Mouse (Mus musculus): ENCODE results near the gene Lrrc37a. TPM values are rescaled to one million over a fixed set of nuclear protein-coding genes. Genes with fewer than 3 reads are reported as not detected.
"Not testable (repeated sequence)": the region's sequence is repeated elsewhere in the genome, so short reads cannot be mapped to it uniquely, and the experiment has no call there.

The Lrrc37a gene
- polyA plus RNA-seq, 1 experiment from 2014 or later: not detected

DNA sequence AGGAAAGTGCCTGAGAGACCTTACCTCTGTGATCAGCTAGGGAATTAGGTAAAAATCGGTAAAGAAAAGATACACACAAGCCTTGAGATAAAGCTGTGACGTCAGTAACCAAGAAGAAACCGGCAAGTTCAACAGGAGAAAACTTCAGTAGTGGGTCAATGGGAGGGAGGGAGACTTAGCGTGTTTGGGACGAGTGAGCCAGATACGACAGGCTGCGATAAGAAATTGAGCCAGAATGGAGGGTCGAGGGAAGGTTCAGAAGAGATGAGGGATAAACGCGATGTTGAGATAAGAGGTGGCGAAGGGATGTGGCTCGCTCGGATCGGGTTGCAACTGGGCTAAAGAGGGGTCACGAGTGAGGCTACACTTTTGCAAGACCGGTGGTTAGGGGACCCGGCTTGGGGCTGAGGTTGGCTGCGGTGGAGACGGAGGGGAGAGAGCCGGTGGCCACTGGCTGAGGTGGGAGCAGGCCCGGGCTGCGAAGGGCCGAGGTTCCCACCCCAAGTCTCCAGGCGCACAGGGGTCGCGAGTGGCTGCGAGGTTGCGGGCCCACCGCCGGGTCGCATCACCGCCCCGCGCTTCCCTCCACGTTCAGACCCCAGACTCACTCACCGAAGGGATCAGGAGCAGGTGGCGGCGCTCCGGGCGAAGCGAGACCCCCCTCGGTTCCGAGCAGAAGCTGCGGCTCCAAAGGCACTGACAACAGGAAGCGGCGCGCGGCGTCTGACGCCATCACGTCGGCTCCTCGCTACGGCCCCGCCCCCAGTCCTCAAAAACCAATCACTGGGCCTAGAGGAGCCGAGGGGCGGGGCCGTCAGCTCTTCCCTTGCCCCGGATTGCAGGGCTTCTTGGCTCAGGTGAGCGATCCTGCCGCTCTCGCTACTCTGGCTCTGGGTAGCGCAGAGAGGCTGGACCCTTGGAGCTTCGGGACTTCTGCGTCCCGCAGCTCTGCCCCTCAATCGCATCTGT lies 92.1 kb downstream of the Lrrc37a start, which contains the start of gene Plekhm1:
Plekhm1 (minus strand) TSS at position 707 of the 969 bp plus-strand sequence.
- Histone ChIP-seq H3K4me1 (peaks cover 24% of the 10 kb centered on the region), H3K4me3 (peak within 1 kb of the TSS; percentile 93), H3K9me3 (no peaks in the 10 kb centered on the region), H3K27ac (replicated peaks) (peak within 1 kb of the TSS; percentile 87), H3K27me3 (replicated peaks; ENCODE audit: low read depth, poor library complexity, severe bottlenecking) (no peaks in the 10 kb centered on the region), H3K36me3 (replicated peaks) (peaks cover 7% of the 10 kb centered on the region; the same call in 1 of the 2 replicates)
- under 1% methylated on average over 67 of the region's 67 CpGs for WGBS
- DNase-seq (ENCODE audit: low spot score): peak; percentile 97

DNA sequence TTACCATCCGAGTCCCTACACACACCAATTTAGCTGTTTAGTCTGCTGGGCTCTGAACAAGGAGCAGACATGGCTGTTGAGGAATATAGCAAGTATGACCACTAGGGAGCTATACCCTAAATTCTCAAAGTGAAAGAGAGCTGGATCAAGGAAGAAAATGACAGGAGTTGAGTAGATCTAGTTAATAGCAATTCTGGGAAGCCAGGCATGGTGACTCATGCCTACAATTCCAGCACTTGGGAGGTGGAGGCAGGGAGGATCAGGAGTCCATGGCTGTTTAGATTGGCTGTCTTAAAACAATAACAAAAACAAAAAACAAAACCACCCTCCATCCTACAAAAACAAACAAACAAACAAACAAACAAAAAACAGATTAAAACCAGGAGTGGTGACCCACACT lies 93.1 kb downstream of the Lrrc37a start:
- Histone ChIP-seq H3K27me3 (replicated peaks; ENCODE audit: low read depth, poor library complexity, severe bottlenecking) (no peaks in the 10 kb centered on the region), H3K27ac (replicated peaks) (no peak overlapping the region), H3K9me3 (no peaks in the 10 kb centered on the region), H3K4me1 (peaks cover 24% of the 10 kb centered on the region), H3K4me3 (peak overlapping the region; percentile 93; the same call in 1 of the 2 replicates), H3K36me3 (replicated peaks) (peaks cover 12% of the 10 kb centered on the region; the same call in 1 of the 2 replicates)
- DNase-seq (ENCODE audit: low spot score): no peak
- WGBS: 82% methylated on average over 1 of the region's 1 CpGs

DNA sequence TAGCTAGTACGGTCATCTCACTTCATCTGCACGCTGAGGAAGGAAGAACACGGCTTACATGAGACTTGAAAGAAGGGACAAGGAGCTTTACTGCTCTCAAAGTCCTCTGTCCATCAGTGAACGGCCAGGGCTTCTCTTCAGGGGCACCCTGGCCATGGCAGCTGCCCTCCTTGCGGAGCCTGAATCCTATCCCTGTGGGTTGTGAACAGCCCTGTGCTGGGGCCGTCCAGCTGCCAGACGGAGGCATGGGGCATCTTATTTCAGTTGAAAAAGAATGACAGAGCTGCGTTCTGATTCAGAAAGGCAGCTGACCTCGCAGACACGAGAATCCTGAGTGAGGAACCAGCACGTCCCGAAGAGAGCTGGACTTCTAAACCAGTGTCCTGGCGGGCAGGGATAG lies 95.5 kb downstream of the Lrrc37a start:
- Histone ChIP-seq H3K27ac (replicated peaks) (no peak overlapping the region), H3K4me1 (peaks cover 25% of the 10 kb centered on the region), H3K9me3 (no peaks in the 10 kb centered on the region), H3K36me3 (replicated peaks) (peaks cover 26% of the 10 kb centered on the region; the same call in 1 of the 2 replicates), H3K4me3 (no peak overlapping the region), H3K27me3 (replicated peaks; ENCODE audit: low read depth, poor library complexity, severe bottlenecking) (no peaks in the 10 kb centered on the region)
- DNase-seq (ENCODE audit: low spot score): no peak
- 93% methylated on average over 13 of the region's 13 CpGs for WGBS

DNA sequence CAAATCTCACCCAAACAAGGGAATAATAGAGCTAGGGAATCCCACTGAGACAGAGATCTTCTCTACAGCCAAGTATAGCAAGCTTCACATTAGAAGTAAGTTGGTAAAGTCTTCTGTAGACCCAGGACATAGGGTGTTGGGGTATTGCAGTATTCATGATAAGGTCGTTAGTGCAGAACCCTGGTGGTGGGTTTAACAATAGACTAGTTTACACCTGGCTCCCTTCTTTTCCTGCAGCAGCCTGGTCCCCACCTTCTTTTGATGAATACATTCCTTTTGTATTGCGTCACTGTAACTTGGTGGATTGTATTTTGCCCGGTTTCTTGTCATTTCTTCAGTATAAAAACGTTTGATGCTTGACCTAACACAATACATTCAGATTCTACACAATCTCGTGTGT lies 97.3 kb downstream of the Lrrc37a start:
- H3K27ac ChIP-seq (replicated peaks); DNase-seq (ENCODE audit: low spot score); H3K4me3 ChIP-seq; H3K27me3 ChIP-seq (replicated peaks; ENCODE audit: low read depth, poor library complexity, severe bottlenecking); H3K9me3 ChIP-seq: not testable (repeated sequence)
- H3K4me1 ChIP-seq: peaks cover 19% of the 10 kb centered on the region
- peaks cover 43% of the 10 kb centered on the region for H3K36me3 ChIP-seq (replicated peaks)
- WGBS: 70% methylated on average over 5 of the region's 5 CpGs

DNA sequence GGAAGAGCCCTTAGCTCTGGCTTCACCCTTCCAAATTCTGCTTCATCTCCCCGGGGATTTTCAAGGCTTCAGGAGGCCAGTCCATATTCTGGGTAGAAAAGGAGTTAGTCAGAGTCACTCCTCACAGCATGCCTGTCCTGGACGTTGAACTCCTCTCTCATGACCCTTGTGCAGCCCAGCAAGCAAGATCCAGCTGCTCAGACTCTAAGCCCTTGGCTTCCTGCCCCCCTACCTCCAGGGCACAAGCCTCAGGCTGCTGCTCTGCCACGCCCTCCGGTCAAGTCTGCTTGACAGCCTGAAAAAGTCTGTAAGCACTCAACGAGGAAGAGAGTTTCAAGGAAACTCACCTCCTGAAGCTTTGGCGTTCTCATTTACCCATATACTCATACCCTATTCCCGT lies 97.8 kb downstream of the Lrrc37a start:
- no peak overlapping the region for H3K4me3 ChIP-seq
- H3K9me3 ChIP-seq: no peaks in the 10 kb centered on the region
- 74% methylated on average over 7 of the region's 7 CpGs for WGBS
- H3K36me3 ChIP-seq (replicated peaks): peaks cover 47% of the 10 kb centered on the region
- DNase-seq (ENCODE audit: low spot score): no peak
- no peak overlapping the region for H3K27ac ChIP-seq (replicated peaks)
- peaks cover 13% of the 10 kb centered on the region for H3K4me1 ChIP-seq
- no peaks in the 10 kb centered on the region for H3K27me3 ChIP-seq (replicated peaks; ENCODE audit: low read depth, poor library complexity, severe bottlenecking)

DNA sequence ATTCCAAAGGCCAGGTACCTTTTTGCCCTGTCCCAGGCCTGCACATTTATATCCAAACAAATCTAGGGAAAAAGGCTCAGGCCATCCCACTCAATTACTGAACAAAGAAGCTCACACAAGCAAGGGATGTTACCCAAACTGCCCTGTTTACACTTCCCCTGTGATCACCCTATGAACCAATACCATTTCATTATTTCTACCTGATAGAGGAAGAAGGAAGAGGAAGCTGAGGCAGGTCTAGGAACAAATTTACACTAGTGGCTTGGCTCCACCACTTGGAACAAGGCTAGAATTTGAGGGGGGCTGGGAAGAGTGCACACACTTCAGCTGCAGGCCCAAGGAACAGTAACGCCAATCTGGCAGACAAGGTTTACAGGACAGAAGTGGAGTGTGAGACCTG lies 98.6 kb downstream of the Lrrc37a start:
- no peak for DNase-seq (ENCODE audit: low spot score)
- peaks cover 6% of the 10 kb centered on the region for H3K4me1 ChIP-seq
- no peak overlapping the region for H3K4me3 ChIP-seq
- no peaks in the 10 kb centered on the region for H3K9me3 ChIP-seq
- no peaks in the 10 kb centered on the region for H3K27me3 ChIP-seq (replicated peaks; ENCODE audit: low read depth, poor library complexity, severe bottlenecking)
- no peak overlapping the region for H3K27ac ChIP-seq (replicated peaks)
- WGBS: 92% methylated on average over 1 of the region's 1 CpGs
- H3K36me3 ChIP-seq (replicated peaks): peaks cover 51% of the 10 kb centered on the region

DNA sequence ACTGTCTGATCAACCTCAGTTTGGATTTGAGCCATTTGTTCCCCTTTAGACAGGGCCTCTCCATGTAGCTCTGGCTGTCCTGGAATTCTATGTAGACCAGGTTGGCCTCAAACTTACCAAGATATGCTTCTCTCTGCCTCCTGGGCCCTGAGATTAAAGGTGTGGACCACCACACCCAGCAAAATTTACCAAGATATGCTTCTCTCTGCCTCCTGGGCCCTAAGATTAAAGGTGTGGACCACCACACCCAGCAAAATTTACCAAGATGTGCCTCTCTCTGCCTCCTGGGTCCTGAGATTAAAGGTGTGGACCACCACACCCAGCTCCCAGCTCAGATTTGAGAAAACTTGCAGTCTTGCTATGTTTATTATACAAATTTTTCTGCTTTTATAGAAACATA lies 99.8 kb downstream of the Lrrc37a start:
- Histone ChIP-seq H3K4me3 (no peak overlapping the region), H3K27me3 (replicated peaks; ENCODE audit: low read depth, poor library complexity, severe bottlenecking) (no peaks in the 10 kb centered on the region), H3K27ac (replicated peaks) (no peak overlapping the region), H3K36me3 (replicated peaks) (peaks cover 51% of the 10 kb centered on the region), H3K4me1 (0 out of 2 replicates have a peak, but pooled peaks cover 3% of the 10 kb centered on the region), H3K9me3 (no peaks in the 10 kb centered on the region)
- DNase-seq (ENCODE audit: low spot score): no peak

DNA sequence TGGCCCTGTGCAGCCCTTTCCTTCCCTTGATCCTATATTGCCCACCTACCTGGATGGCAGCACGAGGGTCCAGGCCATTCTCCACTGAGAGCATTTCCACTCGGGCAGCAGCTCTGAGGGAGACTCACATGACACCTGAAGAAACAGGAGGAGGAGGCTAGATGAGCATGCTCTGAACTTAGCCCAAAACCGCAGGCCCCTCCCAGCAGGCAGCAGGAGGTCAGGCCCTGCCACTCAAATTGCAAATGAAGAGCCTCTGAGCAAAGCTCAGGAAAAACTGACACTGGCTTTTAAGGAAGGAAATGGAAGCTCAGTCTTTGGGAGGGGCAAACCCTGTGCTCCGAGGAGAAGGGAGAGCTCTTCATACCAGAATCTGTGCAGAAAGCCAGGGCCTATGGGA lies 100.6 kb downstream of the Lrrc37a start:
- WGBS: 64% methylated on average over 4 of the region's 4 CpGs
- Histone ChIP-seq H3K4me3 (no peak overlapping the region), H3K4me1 (0 out of 2 replicates have a peak, but pooled peaks cover 3% of the 10 kb centered on the region), H3K9me3 (no peaks in the 10 kb centered on the region), H3K27me3 (replicated peaks; ENCODE audit: low read depth, poor library complexity, severe bottlenecking) (no peaks in the 10 kb centered on the region), H3K36me3 (replicated peaks) (peaks cover 48% of the 10 kb centered on the region), H3K27ac (replicated peaks) (no peak overlapping the region)
- no peak for DNase-seq (ENCODE audit: low spot score)

DNA sequence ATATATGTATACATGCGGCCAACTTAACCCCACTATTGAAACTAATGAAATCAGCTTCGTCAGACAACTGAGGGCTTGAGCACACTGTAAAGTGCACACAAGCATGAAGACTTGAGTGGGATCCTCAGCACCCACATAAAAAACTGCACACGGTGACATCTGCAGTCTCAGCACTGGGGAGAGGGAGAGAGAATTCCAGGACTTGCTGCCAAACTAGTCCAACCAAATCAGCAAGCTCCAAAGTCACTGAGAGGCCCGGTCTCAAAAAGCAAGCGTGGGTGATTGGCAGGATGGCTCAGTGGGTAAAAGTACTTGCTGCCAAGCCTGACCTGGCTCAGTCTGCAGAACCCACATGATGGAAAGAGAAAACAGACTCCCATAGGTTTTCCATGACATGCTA lies 101.7 kb downstream of the Lrrc37a start:
- H3K36me3 ChIP-seq (replicated peaks): peaks cover 49% of the 10 kb centered on the region
- DNase-seq (ENCODE audit: low spot score): no peak
- WGBS: 92% methylated on average over 5 of the region's 5 CpGs

DNA sequence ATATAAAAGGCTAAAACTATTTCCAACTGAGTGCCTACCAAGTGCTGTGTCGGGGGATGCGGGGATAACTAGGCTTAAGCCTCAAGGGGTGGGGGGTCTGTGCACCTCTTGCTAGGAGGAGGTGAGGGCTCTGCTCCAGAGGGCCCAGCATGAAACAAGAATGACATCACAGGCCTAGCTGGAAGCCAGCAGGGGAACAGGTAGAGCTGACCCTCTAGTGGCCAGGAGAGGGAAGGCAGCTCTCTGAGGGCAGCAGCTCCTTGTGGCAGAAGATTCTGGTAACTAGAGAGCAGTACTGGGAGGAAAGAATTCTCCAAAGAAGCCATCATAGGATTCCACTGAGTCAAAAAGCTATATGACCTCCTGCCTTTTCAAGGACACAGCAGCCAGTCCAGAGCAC lies 102.2 kb downstream of the Lrrc37a start:
- Histone ChIP-seq H3K27ac (replicated peaks) (no peak overlapping the region), H3K27me3 (replicated peaks; ENCODE audit: low read depth, poor library complexity, severe bottlenecking) (no peaks in the 10 kb centered on the region), H3K36me3 (replicated peaks) (peaks cover 49% of the 10 kb centered on the region), H3K4me3 (no peak overlapping the region), H3K4me1 (0 out of 2 replicates have a peak, but pooled peaks cover 3% of the 10 kb centered on the region), H3K9me3 (no peaks in the 10 kb centered on the region)
- peak; percentile 58 for DNase-seq (ENCODE audit: low spot score)
- 58% methylated on average over 2 of the region's 2 CpGs for WGBS

More for the DNA sequence above, 101.7 kb downstream of the Lrrc37a start:
- H3K4me1 ChIP-seq: 0 out of 2 replicates have a peak, but pooled peaks cover 3% of the 10 kb centered on the region
- H3K27me3 ChIP-seq (replicated peaks; ENCODE audit: low read depth, poor library complexity, severe bottlenecking): no peaks in the 10 kb centered on the region
- H3K9me3 ChIP-seq: no peaks in the 10 kb centered on the region
- no peak overlapping the region for H3K4me3 ChIP-seq
- H3K27ac ChIP-seq (replicated peaks): no peak overlapping the region
